Mouse (Mus musculus): ENCODE results near the gene Nol4l.

The Nol4l gene

DNA sequence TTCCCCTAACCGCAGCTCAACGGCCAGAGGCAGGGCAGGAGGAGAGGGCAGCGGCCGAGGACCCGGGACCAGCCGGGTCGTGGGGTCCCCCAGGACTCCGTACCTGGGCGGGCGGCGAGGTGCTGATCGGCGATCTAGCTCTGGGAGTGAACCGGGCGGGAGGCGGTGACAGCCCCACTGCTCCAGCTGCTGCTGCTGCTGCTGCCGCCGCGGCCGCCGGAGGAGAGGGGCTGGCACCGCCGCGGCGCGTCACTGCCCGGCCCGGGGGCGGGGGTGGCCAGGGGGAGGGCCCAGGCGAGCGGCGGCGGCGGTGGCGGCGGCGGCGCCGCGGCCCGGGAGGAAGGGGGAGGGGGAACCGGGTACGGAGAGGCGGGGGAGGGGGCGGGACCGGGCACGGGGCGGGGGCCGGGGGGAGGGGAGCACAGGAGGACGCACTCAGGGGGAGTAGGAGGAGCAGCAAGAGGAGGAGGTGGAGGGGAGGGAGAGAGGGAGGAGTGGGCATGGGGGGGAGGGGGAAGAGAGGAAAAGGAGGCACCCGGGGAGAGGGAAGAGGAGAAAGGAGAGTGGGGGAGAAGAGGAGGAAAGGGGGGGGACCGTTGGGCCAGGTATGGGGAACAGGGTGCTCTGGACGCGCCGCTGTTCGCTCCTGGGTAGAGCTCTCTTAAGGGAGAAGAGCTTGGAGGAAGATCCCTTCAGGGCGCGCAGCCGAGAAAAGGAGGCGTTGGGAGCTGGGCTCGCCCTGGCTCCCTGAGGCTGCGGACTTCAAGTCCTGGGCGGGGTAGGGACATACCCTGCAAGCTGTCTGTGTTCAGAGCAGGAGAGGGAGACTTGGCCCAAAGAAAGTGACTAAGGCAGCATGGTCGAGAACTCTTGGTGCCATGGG is 85.3 kb downstream of the Nol4l start:
- peak; percentile 40 for DNase-seq (ENCODE audit: low read depth, low spot score)

DNA sequence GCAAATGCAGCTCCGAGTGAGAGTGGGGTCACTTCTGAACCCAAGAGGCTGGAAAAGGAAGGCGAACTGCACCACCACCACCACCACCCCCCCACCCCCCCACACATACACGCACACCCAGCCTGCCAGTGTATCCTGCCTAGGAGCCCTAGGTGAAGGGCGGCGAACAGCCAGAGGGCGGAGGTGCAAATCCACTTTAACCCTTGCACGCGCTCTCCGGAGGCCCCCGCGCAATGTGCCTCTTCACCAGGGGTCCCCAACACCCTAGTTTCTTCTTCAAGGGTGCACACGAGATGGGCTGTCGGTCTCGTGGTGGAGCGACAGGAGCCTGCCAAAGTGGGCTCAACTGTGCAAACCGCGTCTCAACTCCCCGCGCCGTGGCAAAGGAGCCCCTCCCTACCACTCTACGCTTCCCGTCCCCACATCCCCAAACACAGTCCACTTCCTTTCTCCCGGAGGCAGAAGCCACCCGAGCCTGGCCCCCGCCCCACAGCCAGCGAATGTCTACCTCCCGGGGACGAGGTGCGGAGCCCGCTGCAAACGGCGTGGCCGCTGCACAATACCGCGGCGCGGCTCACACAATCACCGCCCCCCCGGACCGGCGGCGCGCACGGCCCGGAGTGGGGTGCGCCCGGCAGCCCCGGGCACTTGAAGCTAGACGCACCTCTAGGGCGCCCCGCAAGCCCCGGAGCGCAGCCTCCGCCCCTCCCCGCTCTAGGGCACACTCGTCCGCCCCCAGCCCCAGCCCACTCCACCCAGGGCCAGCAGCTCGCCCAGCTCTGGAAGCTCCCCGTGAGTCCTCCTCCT is 86.1 kb downstream of the Nol4l start:
- DNase-seq (ENCODE audit: low read depth, low spot score) = no peak

GRCm38 (mm10) chr2:153442720-153443119 is 87.1 kb downstream of the Nol4l start:
- no peak for DNase-seq (ENCODE audit: low read depth, low spot score)

DNA sequence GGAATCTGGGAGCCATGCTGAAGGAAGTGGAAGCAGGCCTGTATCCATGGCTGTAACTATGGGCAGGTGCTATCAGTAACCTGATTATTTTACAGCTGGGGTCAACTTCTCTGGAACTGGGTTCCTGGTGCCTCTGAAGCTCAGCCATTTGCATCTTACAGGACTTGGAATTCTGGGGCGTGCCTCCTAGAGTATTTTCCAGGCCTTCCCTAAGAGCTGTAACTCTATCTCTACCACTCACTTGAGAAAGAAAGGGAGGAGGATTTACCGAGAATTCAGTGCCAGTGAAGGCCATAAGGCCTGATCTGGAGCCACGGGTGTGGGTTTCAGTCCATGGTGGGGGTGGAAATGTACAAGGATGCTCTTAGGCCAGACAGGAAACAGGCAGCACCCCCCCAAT is 88.5 kb downstream of the Nol4l start:
- DNase-seq (ENCODE audit: low read depth, low spot score) = no peak

DNA sequence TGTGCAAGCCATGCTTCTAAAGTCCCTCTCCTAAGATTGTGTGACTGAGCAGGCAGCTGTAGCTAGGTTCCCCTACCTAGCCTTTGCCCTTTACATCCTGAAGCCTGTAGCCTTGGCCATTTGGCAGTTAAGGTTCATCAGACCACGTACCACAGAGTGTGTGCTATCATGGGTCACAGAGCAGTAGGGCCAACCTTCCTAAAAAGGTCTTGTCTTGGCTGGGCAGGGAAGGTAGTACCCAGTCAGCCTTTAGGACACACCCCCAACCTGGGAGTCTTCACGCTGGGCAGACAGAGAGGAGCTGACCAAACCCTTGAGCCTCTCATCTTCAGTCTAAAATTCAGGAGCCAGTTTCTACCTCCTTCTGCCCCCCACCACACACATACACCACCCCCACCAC is 89.0 kb downstream of the Nol4l start:
- DNase-seq (ENCODE audit: low read depth, low spot score) = no peak

DNA sequence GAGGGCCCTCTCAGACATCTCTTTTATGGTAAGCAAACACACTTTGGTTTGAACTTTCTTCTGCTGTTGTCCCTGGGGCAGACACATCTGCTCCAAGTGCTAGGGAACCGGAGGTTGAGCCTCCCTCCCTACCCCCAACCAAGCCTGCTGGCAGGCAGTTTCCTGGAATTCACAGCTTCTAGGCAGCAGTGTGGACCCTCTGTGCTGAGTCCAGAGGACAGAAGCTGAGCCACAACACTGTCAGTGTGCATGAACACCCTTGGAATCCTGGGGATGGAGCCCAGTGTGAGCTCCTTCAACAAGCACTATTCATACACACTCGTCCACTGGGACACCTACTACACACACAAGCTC is 92.5 kb downstream of the Nol4l start:
- DNase-seq (ENCODE audit: low read depth, low spot score) = no peak

GRCm38 (mm10) chr2:153436641-153437305 is 93.0 kb downstream of the Nol4l start:
- no peak for DNase-seq (ENCODE audit: low read depth, low spot score)

- DNase-seq (ENCODE audit: low read depth, low spot score) = no peak
These were observed 94.6 kb downstream of the Nol4l start for GRCm38 (mm10) chr2:153434880-153435831.

DNA sequence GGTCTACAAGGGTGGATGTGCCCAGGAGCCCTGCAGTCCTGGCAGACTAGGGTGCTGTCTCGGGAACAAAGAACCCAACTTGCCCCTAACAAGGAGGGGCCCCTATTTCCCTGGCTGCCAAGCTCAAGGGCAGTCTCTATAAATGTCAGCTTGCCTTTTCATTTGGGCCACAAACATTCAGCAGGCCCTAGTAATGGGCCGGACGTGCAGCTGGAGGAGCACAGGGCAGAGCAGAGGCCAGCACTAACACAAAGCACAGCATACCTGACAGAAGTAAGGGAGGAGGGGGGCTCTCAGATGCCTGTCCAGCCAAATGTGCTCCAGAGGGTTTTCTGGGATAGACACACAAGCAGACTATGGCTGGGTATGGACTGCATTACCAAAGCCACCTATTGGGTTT is 95.9 kb downstream of the Nol4l start:
- DNase-seq (ENCODE audit: low read depth, low spot score) = no peak

- no peak for DNase-seq (ENCODE audit: low read depth, low spot score)
These were observed 97.3 kb downstream of the Nol4l start for GRCm38 (mm10) chr2:153432492-153432891.

GRCm38 (mm10) chr2:153430571-153430970 is 99.2 kb downstream of the Nol4l start:
- no peak for DNase-seq (ENCODE audit: low read depth, low spot score)

- peak; percentile 33 for DNase-seq (ENCODE audit: low read depth, low spot score)
These were observed 101.3 kb downstream of the Nol4l start for GRCm38 (mm10) chr2:153428485-153428884.

DNA sequence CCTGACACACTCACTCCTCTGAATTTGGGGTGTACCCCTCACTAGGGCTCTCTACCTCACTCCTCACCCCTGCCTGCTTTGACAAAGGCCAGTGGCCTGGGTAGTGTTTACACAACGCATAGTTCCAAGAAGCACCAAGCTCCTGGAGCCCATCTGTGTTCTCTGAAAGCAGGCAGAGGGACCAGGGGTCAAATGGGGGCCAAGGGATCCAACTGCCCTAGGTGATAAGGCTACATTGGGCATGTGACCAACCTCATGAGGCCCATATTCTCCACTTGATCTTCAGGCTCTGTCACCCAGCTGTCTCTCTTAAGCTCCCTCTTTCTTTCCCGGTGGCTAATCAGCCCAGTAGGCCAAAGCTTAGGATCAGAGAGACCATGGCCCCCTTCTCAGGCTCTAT is 102.8 kb downstream of the Nol4l start:
- no peak for DNase-seq (ENCODE audit: low read depth, low spot score)

- peak; percentile 75 for DNase-seq (ENCODE audit: low read depth, low spot score)
These were observed 103.6 kb downstream of the Nol4l start for GRCm38 (mm10) chr2:153425998-153426670.

DNA sequence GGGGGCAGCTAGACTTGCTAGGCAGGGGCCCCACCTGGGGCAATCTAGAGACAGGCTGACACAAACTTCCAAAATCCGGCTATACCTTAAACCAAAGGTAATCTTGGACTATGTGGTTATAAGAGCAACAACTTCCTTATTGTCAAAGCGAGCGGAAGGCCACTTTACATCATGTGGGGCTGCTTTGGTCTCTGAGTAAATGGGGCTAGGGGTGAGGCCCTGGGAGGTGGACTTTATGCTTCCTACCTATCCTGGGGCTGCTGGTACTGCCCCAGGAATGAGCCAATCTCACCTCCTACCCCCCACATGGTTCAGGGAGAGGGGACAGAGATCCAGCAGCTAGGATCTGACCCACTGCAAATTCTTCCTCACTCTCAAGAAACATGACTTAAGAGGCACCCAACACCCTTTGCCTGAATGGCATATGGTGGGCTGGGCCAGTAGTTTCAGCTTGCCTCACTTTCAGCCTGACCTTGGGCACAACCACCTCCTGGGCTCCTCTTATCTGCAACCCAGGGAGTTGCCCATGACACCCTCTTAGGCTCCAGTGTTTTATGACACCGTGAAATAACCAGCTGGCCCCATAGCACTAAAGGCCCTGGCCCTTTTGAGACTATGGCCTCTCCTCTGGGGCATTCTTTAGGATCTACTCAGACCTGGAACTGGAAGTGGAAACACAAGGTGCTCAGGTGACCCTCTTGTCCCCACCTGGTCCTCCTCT is 104.5 kb downstream of the Nol4l start:
- no peak for DNase-seq (ENCODE audit: low read depth, low spot score)

DNA sequence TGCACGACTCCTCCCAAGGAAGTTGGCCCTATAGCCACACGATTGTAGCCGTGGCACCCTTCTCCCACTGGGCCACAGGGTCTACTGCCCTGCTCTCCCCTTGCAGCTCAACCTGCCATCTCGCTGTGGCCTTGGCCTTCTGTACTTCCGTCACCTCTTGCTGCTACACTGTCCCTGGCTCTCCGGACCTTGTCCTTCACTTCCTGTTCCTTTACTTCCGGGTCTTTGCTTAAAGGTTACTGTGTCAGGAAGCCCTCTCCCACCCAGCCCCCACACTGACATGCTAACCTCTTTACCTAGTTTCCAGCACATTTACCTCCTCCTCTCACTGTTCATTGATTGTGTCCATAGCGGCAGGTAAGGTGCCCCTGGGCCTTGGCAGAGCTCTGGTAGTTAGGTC is 105.2 kb downstream of the Nol4l start:
- no peak for DNase-seq (ENCODE audit: low read depth, low spot score)

DNA sequence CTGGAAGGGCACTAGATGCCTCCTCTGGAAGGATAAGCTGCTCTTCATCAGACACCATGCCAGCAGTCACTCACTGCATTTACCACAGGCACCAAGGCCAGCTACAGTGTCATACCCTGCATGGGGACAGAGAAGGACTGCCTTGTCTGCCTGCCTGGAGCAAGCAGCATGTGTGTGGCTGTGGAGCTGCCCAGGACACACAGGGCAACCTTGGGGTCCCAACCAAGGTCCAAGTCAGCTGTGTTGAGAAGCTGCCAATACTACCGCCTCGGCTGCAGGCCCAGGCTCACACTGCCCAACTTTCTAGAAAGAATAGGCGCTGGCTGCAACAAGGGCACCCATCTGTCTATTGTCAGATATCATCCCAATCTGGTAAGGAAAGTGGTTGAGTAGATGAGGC is 106.7 kb downstream of the Nol4l start:
- no peak for DNase-seq (ENCODE audit: low read depth, low spot score)

- no peak for DNase-seq (ENCODE audit: low read depth, low spot score)
These were observed 107.7 kb downstream of the Nol4l start for GRCm38 (mm10) chr2:153422051-153422450.

GRCm38 (mm10) chr2:153421233-153421632 is 108.5 kb downstream of the Nol4l start:
- DNase-seq (ENCODE audit: low read depth, low spot score) = no peak

DNA sequence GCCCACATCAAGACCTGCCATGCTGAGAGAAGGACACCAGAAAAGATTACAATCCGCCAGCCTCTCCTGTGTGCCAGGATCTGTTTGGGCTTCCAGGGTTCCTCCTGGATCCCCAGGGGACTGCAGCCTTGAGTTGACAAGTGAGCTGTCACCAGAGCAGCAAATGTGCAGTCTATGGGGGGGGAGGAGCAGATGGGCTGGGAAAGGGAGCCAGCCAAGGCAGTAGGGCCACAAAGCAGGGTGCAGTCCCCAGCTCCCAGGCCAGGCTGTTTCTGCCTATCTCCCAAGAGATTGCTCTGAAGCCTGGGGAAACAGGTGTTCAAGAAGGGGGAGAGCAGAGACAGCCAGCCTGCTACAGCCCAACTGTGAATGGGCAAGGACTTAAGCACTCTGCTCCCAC is 111.4 kb downstream of the Nol4l start:
- no peak for DNase-seq (ENCODE audit: low read depth, low spot score)

Data from telencephalon, adult 2 months (tissue).